Mouse (Mus musculus): Measurements from ENCODE around the gene Ghitm.

Gene Ghitm

GRCm38 (mm10) chr14:37109460-37109859 is 25.6 kb downstream of the Ghitm start:
- in situ Hi-C loops (cut with MboI; ENCODE audit: unreplicated experiment in 2 of 2), result no loop called here

- in situ Hi-C loops (cut with MboI; ENCODE audit: unreplicated experiment in 2 of 2), result no loop called here
Measured at GRCm38 (mm10) chr14:37105846-37106245, 29.2 kb downstream of the Ghitm start.

GRCm38 (mm10) chr14:37104747-37105146 is 30.3 kb downstream of the Ghitm start:
- in situ Hi-C loops (cut with MboI; ENCODE audit: unreplicated experiment in 2 of 2), result no loop called here

- in situ Hi-C loops (cut with MboI; ENCODE audit: unreplicated experiment in 2 of 2), result no loop called here
Measured at GRCm38 (mm10) chr14:37102484-37102883, 32.6 kb downstream of the Ghitm start.

GRCm38 (mm10) chr14:37101531-37101930 is 33.5 kb downstream of the Ghitm start:
- in situ Hi-C loops (cut with MboI; ENCODE audit: unreplicated experiment in 2 of 2), result no loop called here

- in situ Hi-C loops (cut with MboI; ENCODE audit: unreplicated experiment in 2 of 2), result no loop called here
Measured at GRCm38 (mm10) chr14:37097956-37098530, 37.0 kb downstream of the Ghitm start, which contains the start of gene Cdhr1. TSS of gene Cdhr1 (minus strand) at chr14:37098347.

- in situ Hi-C loops (cut with MboI; ENCODE audit: unreplicated experiment in 2 of 2), result no loop called here
Measured at GRCm38 (mm10) chr14:37095556-37095955, 39.5 kb downstream of the Ghitm start.

GRCm38 (mm10) chr14:37094436-37094835 is 40.6 kb downstream of the Ghitm start:
- in situ Hi-C loops (cut with MboI; ENCODE audit: unreplicated experiment in 2 of 2), result no loop called here

GRCm38 (mm10) chr14:37083755-37084154 is 51.3 kb downstream of the Ghitm start:
- in situ Hi-C loops (cut with MboI; ENCODE audit: unreplicated experiment in 2 of 2), result no loop called here

GRCm38 (mm10) chr14:37080724-37081123 is 54.3 kb downstream of the Ghitm start:
- in situ Hi-C loops (cut with MboI; ENCODE audit: unreplicated experiment in 2 of 2), result no loop called here
